Comparison of ENCODE assay signal across 10 mouse cellular contexts in the genomic region with DNA sequence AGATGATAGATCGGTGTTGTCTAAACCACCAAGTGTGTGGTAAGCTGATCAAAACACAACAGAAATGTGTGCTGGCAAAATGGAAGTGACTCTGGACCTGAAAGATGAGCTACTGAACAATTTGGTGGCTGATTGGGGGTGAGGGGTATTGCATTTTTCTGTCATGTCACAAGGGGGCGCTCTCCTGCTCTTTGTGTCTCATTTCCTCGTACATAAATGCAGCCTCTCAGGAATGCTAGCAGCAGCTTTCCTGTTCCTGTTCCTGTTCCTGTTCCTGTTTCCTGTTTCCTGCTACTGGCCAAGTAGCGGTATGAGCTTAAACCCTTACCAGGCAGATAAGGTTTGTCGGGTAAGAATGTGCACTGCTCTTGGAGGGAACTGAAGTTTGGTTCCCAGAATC.
DNase-seq lines count a peak whose midpoint lies in the region; TF ChIP-seq lines count a peak whose summit lies in the region.
"Had no signal": no experiment of that assay in that cellular context is flagged by ENCODE, and none has a peak within 500 bp of the region (broad histone marks: within the 10 kb centered on the region; RNA-seq: fewer than 3 reads in every experiment).

No protein-coding gene starts in this region.

- H3K36me3 ChIP-seq in ES-Bruce4 (ENCODE audit: control insufficient read depth, insufficient read depth, low read length, poor library complexity, severe bottlenecking), result no peaks in the 10 kb centered on the region
- H3K36me3 ChIP-seq in embryonic facial prominence, embryonic 10.5 days (replicated peaks), result no peaks in the 10 kb centered on the region
- H3K36me3 ChIP-seq: midbrain, embryonic 12.5 days had no signal

- TF ChIP-seq EP300 in ES-Bruce4 (IDR thresholded peaks at IDR 0.05; ENCODE audit: insufficient read depth, low read depth, low read length), result no peak

- 63% methylated on average over 5 of the region's 5 CpGs for WGBS in cerebellum, adult 2 months
- WGBS in embryonic facial prominence, embryonic 10.5 days, result 64% methylated on average over 5 of the region's 5 CpGs

- H3K27me3 ChIP-seq in cerebellum, adult 2 months (ENCODE audit: control insufficient read depth, insufficient read depth, low read length), result no peaks in the 10 kb centered on the region
- no peaks in the 10 kb centered on the region for H3K27me3 ChIP-seq in ES-Bruce4 (ENCODE audit: control insufficient read depth, insufficient read depth, low read length, poor library complexity, severe bottlenecking)
- no peaks in the 10 kb centered on the region for H3K27me3 ChIP-seq in embryonic facial prominence, embryonic 10.5 days (replicated peaks; ENCODE audit: low read depth, poor library complexity, severe bottlenecking)

- intact Hi-C loops in left cerebral cortex, adult 2 months (cut with DNase I), result no loop called here
- intact Hi-C loops in left cerebral cortex, postnatal 10 days (cut with DNase I), result no loop called here

- no peak overlapping the region for H3K27ac ChIP-seq in cerebellum, adult 2 months (ENCODE audit: insufficient read depth, low read length)
- no peak overlapping the region for H3K27ac ChIP-seq in left cerebral cortex, adult 2 months
- no peak overlapping the region for H3K27ac ChIP-seq in ES-Bruce4 (ENCODE audit: insufficient read depth, low read length)
- H3K27ac ChIP-seq in embryonic facial prominence, embryonic 10.5 days (replicated peaks), result no peak overlapping the region
- H3K27ac ChIP-seq: midbrain, embryonic 12.5 days had no signal

- no peak for TF ChIP-seq POLR2A in cerebellum, adult 2 months (IDR thresholded peaks at IDR 0.05; ENCODE audit: borderline replicate concordance, insufficient read depth, low read length)
- TF ChIP-seq POLR2A in ES-Bruce4 (IDR thresholded peaks at IDR 0.05; ENCODE audit: insufficient read depth, low read length), result no peak

- peak; percentile 40; the same call in 1 of the 2 replicates for TF ChIP-seq CTCF in cerebellum, adult 2 months (IDR thresholded peaks at IDR 0.05; ENCODE audit: borderline replicate concordance, insufficient read depth, low read depth, low read length)
- peak; percentile 33 for TF ChIP-seq CTCF in left cerebral cortex, adult 2 months (IDR thresholded peaks at IDR 0.05)
- peak; percentile 42 for TF ChIP-seq CTCF in ES-Bruce4 (IDR thresholded peaks at IDR 0.05; ENCODE audit: low read depth, low read length)

- H3K4me1 ChIP-seq in cerebellum, adult 2 months (ENCODE audit: control insufficient read depth, insufficient read depth, low read length), result no peaks in the 10 kb centered on the region
- no peaks in the 10 kb centered on the region for H3K4me1 ChIP-seq in ES-Bruce4 (ENCODE audit: control insufficient read depth, insufficient read depth, low read length)
- no peaks in the 10 kb centered on the region for H3K4me1 ChIP-seq in embryonic facial prominence, embryonic 10.5 days
- H3K4me1 ChIP-seq: midbrain, embryonic 12.5 days had no signal

- no peak overlapping the region for H3K4me3 ChIP-seq in cerebellum, adult 2 months (replicated peaks; ENCODE audit: insufficient read depth, low read depth, low read length)
- no peak overlapping the region for H3K4me3 ChIP-seq in left cerebral cortex, adult 2 months
- no peak overlapping the region for H3K4me3 ChIP-seq in ES-Bruce4 (ENCODE audit: low read depth, low read length)
- no peak overlapping the region for H3K4me3 ChIP-seq in embryonic facial prominence, embryonic 10.5 days
- H3K4me3 ChIP-seq: midbrain, embryonic 12.5 days had no signal

- DNase-seq in cerebellum, adult 2 months, result no peak
- DNase-seq in cerebellum, postnatal 36 days, result no peak
- no peak for DNase-seq in left cerebral cortex, adult 2 months (ENCODE audit: extremely low spot score in 1 of 2, low spot score in 2 of 2)
- no peak for DNase-seq in left cerebral cortex, adult 8-10 months (ENCODE audit: low spot score in 2 of 2)
- DNase-seq in embryonic facial prominence, embryonic 10.5 days (ENCODE audit: low spot score), result peak; percentile 30
- DNase-seq in cerebellum, adult 9-11 months, result no peak
- no peak for DNase-seq in left cerebral cortex, postnatal 10 days (ENCODE audit: extremely low spot score in 1 of 2, low spot score in 2 of 2)
- DNase-seq: cerebellum, adult 8-10 months had no signal

- H3K9ac ChIP-seq in ES-Bruce4 (ENCODE audit: low read depth, poor library complexity, severe bottlenecking), result no peak overlapping the region
- H3K9ac ChIP-seq: midbrain, embryonic 12.5 days had no signal

- H3K9me3 ChIP-seq in ES-Bruce4 (replicated peaks; ENCODE audit: control insufficient read depth, insufficient read depth, low read length, poor library complexity, severe bottlenecking), result no peaks in the 10 kb centered on the region
- H3K9me3 ChIP-seq in embryonic facial prominence, embryonic 10.5 days, result no peaks in the 10 kb centered on the region
- H3K9me3 ChIP-seq: midbrain, embryonic 12.5 days had no signal
